Mouse (Mus musculus) induced T-regulatory cell, adult 2 months (primary cell): ENCODE measurements at regions not wholly inside any gene's neighbourhood (a gene's known extent, or its start where the extent isn't known, plus 50 kb on each side); places are given as distances from the start of the nearest gene placed in this dataset.
"Not testable (repeated sequence)": the region's sequence is repeated elsewhere in the genome, so short reads cannot be mapped to it uniquely, and the experiment has no call there.

Source experiments
- DNase-seq: peaks from one replicate; pipeline ENCODE4 v3.0.0-alpha.2; 2012; ENCODE audit warnings: low read depth

DNA sequence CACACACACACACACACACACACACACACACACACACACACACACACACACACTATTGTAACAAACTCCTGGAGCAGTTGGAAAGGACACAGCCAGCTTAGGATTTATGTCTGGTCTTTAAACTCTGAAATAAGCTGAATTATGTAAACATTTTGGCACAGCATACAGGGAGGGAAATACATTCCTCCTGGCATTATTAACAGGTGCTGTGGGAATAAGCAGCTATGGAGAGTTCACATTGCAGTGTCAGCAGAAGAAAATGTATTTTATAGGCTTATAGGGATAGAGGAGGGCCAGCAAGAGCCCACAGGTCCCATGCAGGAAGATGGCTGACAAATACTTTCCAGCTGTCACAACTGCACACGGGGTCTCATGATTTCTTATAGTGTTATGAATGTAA lies 100.8 kb upstream of the Arhgap20 start:
- DNase-seq = no peak

DNA sequence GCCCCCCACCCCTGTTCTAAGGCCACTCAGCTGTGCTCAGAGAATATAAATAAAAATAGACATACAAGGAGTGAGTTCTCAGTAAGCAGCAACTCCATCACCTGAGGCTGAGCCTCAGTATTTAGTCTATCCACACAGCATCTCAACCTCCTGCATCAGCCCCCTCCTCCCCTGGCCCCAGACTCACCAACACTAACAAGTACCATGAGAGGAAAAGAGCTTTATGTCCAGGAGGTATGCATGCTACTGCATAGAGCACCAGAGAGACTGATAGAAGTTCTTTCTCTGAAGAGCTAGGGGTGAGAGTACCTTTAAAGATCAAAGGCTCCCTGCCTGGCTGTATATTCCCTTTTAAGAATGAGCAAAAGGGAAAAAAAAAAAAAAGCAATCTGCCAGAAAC lies 100.3 kb upstream of the Arhgap20 start:
- no peak for DNase-seq

DNA sequence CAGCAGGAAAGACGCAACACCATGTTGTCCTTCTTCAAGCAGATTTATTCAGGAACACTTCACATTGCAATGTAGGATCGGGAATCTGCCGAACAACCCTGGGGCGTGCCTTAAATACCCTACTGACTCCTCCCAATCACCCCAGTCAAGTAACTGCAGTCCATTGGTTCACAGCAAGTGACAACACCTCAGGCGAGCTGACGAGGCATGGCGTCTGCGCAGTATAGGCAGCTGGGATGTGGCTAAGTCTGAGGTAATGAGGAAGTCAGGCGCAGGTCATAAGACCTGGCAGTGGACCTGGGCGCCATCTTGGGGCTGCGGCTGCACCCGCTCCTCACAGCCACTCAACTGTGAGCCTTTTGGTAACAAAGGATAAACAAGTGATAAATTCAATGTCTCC lies 96.2 kb upstream of the Arhgap20 start:
- DNase-seq = not testable (repeated sequence)

DNA sequence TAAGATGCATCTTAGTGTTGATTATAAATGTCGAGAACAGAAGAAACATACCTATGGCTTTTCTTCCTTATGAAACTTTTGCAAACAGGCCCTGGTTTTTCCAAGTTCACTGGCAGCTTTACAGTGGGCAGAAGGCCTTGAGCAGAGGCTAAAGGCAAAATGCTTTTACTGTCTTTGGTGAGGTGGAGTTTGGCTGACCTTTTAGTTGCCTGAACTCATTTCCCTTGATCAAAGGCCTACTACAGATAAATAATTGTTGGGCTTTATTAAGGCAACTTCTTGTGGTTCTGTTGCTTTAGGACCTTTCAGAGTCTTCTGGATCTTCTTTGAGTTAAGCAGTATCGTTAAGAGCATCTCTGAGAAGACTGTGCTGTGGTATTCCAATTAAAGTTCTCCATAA lies 94.6 kb upstream of the Arhgap20 start:
- DNase-seq = no peak

DNA sequence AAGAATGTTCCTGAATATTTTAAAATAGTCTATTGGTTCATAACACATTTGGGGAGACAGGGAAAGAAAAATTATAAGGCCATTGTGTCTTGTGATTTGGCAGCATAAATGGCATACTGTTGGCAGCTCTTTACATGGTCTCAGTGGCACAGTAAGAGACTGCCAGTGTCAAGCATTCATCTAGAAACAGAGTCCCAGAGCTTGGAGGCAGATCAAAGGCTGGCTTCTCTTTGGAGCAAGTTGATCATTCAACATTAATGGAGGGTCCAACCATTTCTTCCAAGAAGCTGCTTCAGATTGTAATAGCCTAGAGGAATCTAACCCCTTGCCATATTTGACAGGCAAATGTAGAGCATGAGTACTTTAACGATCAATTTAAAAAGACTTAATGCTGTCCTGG lies 78.6 kb upstream of the Arhgap20 start:
- DNase-seq = no peak

DNA sequence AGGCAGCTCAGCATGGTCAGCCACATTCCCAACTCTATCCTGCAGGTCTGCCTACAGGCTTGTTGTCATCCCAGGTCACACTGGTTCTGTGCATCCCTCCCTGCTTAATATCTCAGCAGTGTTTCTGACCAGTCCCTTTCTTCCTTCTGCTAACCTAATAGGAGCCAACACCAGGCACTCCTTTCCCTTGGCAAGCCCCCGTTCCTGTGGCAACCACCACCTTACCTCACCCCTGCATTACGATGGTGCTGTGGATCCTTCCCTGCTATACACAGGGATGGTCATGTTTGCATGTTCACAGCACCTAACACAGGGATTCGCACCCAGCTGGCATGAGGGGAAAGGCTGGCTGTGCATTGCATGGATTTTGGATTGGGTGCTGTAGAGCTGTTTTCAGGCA lies 50.8 kb upstream of the Arhgap20 start:
- no peak for DNase-seq
